ENCODE assay signal across 8 mouse cellular contexts in the genomic region with DNA sequence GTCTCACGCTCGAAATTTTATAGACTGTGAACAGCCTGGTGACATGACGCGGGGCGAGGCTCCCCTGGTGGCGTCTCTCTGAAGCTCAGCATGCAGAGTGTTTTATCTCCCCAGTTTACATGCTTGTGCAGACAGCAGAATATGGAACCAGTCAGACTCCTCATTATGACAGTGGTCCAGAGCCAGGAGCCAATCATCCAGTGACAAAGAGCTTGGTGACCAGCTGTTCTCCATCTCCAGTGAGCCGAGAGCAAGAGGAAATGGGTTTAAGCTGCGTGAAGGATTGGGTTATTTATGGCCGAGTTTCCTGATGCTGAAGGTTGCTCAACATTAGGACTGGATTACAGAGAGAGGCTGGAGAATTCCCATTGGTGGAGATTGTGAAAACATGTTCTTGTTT. TPM values are rescaled to one million over a fixed set of nuclear protein-coding genes. Genes with fewer than 3 reads are reported as not detected.
DNase-seq lines count a peak whose midpoint lies in the region; ATAC-seq lines count a peak whose summit lies in the region.

No protein-coding gene starts in this region.

- H3K9me3 ChIP-seq in embryonic facial prominence, embryonic 12.5 days = no peaks in the 10 kb centered on the region
- no peaks in the 10 kb centered on the region for H3K9me3 ChIP-seq in hindbrain, embryonic 10.5 days
- H3K9me3 ChIP-seq in limb, embryonic 13.5 days = no peaks in the 10 kb centered on the region
- no peaks in the 10 kb centered on the region for H3K9me3 ChIP-seq in neural tube, embryonic 13.5 days

- H3K27me3 ChIP-seq in embryonic facial prominence, embryonic 12.5 days = no peaks in the 10 kb centered on the region
- no peaks in the 10 kb centered on the region; the same call in 1 of the 2 replicates for H3K27me3 ChIP-seq in hindbrain, embryonic 10.5 days (ENCODE audit: insufficient read depth, poor library complexity, severe bottlenecking)
- 0 out of 2 replicates have a peak, but pooled peaks cover 3% of the 10 kb centered on the region for H3K27me3 ChIP-seq in limb, embryonic 13.5 days
- H3K27me3 ChIP-seq in neural tube, embryonic 13.5 days = peaks cover 68% of the 10 kb centered on the region

- H3K4me3 ChIP-seq in embryonic facial prominence, embryonic 12.5 days = no peak overlapping the region
- no peak overlapping the region for H3K4me3 ChIP-seq in hindbrain, embryonic 10.5 days
- no peak overlapping the region for H3K4me3 ChIP-seq in limb, embryonic 13.5 days
- H3K4me3 ChIP-seq in neural tube, embryonic 13.5 days = no peak overlapping the region

- no peak overlapping the region for H3K9ac ChIP-seq in embryonic facial prominence, embryonic 12.5 days
- no peak overlapping the region for H3K9ac ChIP-seq in limb, embryonic 13.5 days
- no peak overlapping the region for H3K9ac ChIP-seq in neural tube, embryonic 13.5 days

- H3K27ac ChIP-seq in embryonic facial prominence, embryonic 12.5 days = no peak overlapping the region
- no peak overlapping the region for H3K27ac ChIP-seq in hindbrain, embryonic 10.5 days
- H3K27ac ChIP-seq in limb, embryonic 13.5 days = no peak overlapping the region
- H3K27ac ChIP-seq in neural tube, embryonic 13.5 days (replicated peaks) = no peak overlapping the region

- H3K4me2 ChIP-seq in embryonic facial prominence, embryonic 12.5 days (replicated peaks) = no peak overlapping the region
- H3K4me2 ChIP-seq in limb, embryonic 13.5 days (replicated peaks) = peak overlapping the region; percentile 21; the same call in 1 of the 2 replicates
- H3K4me2 ChIP-seq in neural tube, embryonic 13.5 days = peak overlapping the region; percentile 16; the same call in 1 of the 2 replicates

- 0 out of 2 replicates have a peak, but pooled peaks have one; percentile 52 for ATAC-seq in embryonic facial prominence, embryonic 12.5 days (ENCODE audit: insufficient number of reproducible peaks, insufficient read depth, low FRiP score, low TSS enrichment)
- ATAC-seq in limb, embryonic 13.5 days (ENCODE audit: low FRiP score, low read depth) = peak; percentile 78
- peak; percentile 84 for ATAC-seq in neural tube, embryonic 13.5 days (ENCODE audit: low read depth)

- no peaks in the 10 kb centered on the region for H3K36me3 ChIP-seq in embryonic facial prominence, embryonic 12.5 days
- no peaks in the 10 kb centered on the region for H3K36me3 ChIP-seq in hindbrain, embryonic 10.5 days
- no peaks in the 10 kb centered on the region for H3K36me3 ChIP-seq in limb, embryonic 13.5 days
- H3K36me3 ChIP-seq in neural tube, embryonic 13.5 days = no peaks in the 10 kb centered on the region

- 45% methylated on average over 9 of the region's 9 CpGs for WGBS in embryonic facial prominence, embryonic 12.5 days
- WGBS in hindbrain, embryonic 10.5 days = 67% methylated on average over 9 of the region's 9 CpGs
- WGBS in limb, embryonic 13.5 days = 6% methylated on average over 9 of the region's 9 CpGs
- 23% methylated on average over 9 of the region's 9 CpGs for WGBS in neural tube, embryonic 13.5 days

- DNase-seq in kidney, adult 11 months = peak; percentile 44
- no peak for DNase-seq in kidney, adult 18-20 months
- peak; percentile 7 for DNase-seq in hindbrain, embryonic 10.5 days (ENCODE audit: low spot score)
- DNase-seq in adrenal gland, adult (ENCODE audit: inconsistent age in 2 of 2, low spot score in 1 of 2) = no peak
- no peak for DNase-seq in left cerebral cortex, postnatal 25 days (ENCODE audit: low spot score in 2 of 2)

- H3K4me1 ChIP-seq in embryonic facial prominence, embryonic 12.5 days = no peaks in the 10 kb centered on the region
- H3K4me1 ChIP-seq in hindbrain, embryonic 10.5 days (replicated peaks) = no peaks in the 10 kb centered on the region
- H3K4me1 ChIP-seq in limb, embryonic 13.5 days = peaks cover 11% of the 10 kb centered on the region
- peaks cover 15% of the 10 kb centered on the region for H3K4me1 ChIP-seq in neural tube, embryonic 13.5 days (replicated peaks)

- intact Hi-C loops in left cerebral cortex, postnatal 25 days (cut with DNase I) = no loop called here

RNA-seq across cellular contexts. Expression of a gene that starts 28.1 kb away (rescaled TPM):
- 2.9 and 4.2 TPM in 2 replicates for polyA plus RNA-seq in embryonic facial prominence, embryonic 12.5 days (2016; fragmentation: Nextera tagmentation; extraction: Ambion mirVana)
- 1.8 and 3.2 TPM in 2 replicates for polyA plus RNA-seq in hindbrain, embryonic 10.5 days (2016; fragmentation: Nextera tagmentation; extraction: Ambion mirVana)
- polyA plus RNA-seq in limb, embryonic 13.5 days (2015; fragmentation: Nextera tagmentation; extraction: Ambion mirVana) = 0.70 and 0.76 TPM in 2 replicates
- polyA plus RNA-seq in neural tube, embryonic 13.5 days (2015; fragmentation: Nextera tagmentation; extraction: Ambion mirVana) = 2.0 and 2.3 TPM in 2 replicates
- total RNA-seq in left cerebral cortex, postnatal 25 days (2021) = 1 to 10 TPM; 7.7 to 8.9 TPM

Comparison
In these comparisons a context has a peak if more than half of its experiments do, and no peak if none do; other contexts are left out.
1. DNase-seq: peak in kidney, adult 11 months (single experiment) and hindbrain, embryonic 10.5 days (single experiment); none in kidney, adult 18-20 months (single experiment), adrenal gland, adult (0 of 2) and left cerebral cortex, postnatal 25 days (0 of 2).
2. Peak in every context shown above with its lines, with median percentiles within 50 percentile points of each other: ATAC-seq.